Mouse (Mus musculus): ENCODE results near the gene Acbd6.

The Acbd6 gene

GRCm38 (mm10) chr1:155558012-155558842 is at the start of gene Acbd6:
Acbd6 (plus strand) TSS chr1:155558120.
- peak; percentile 82 for DNase-seq

GRCm38 (mm10) chr1:155510263-155510662 is 47.7 kb upstream of the Acbd6 start:
- no peak for DNase-seq

- DNase-seq = no peak
Observed at GRCm38 (mm10) chr1:155515866-155516265, 42.1 kb upstream of the Acbd6 start.

GRCm38 (mm10) chr1:155516594-155516993 is 41.3 kb upstream of the Acbd6 start:
- peak; percentile 69 for DNase-seq

- no peak for DNase-seq
Observed at GRCm38 (mm10) chr1:155517060-155517459, 40.9 kb upstream of the Acbd6 start.

- DNase-seq = no peak
Observed at GRCm38 (mm10) chr1:155520285-155520684, 37.6 kb upstream of the Acbd6 start.

- no peak for DNase-seq
Observed at GRCm38 (mm10) chr1:155522493-155522892, 35.4 kb upstream of the Acbd6 start.

GRCm38 (mm10) chr1:155526176-155526575 is 31.7 kb upstream of the Acbd6 start:
- DNase-seq = no peak

GRCm38 (mm10) chr1:155527027-155527786 is 30.7 kb upstream of the Acbd6 start:
- no peak for DNase-seq

- DNase-seq = no peak
Observed at GRCm38 (mm10) chr1:155527787-155528158, 30.1 kb upstream of the Acbd6 start.

- DNase-seq = no peak
Observed at GRCm38 (mm10) chr1:155528405-155529119, 29.4 kb upstream of the Acbd6 start.

GRCm38 (mm10) chr1:155529120-155529963 is 28.6 kb upstream of the Acbd6 start:
- DNase-seq = no peak

- peak; percentile 9 for DNase-seq
Observed at GRCm38 (mm10) chr1:155530561-155531457, 27.1 kb upstream of the Acbd6 start.

- no peak for DNase-seq
Observed at GRCm38 (mm10) chr1:155532396-155532795, 25.5 kb upstream of the Acbd6 start.

GRCm38 (mm10) chr1:155532833-155533688 is 24.9 kb upstream of the Acbd6 start:
- DNase-seq = no peak

GRCm38 (mm10) chr1:155533689-155533965 is 24.3 kb upstream of the Acbd6 start:
- DNase-seq = no peak

- peak; percentile 58 for DNase-seq
Observed at GRCm38 (mm10) chr1:155537005-155537642, 20.8 kb upstream of the Acbd6 start.

GRCm38 (mm10) chr1:155538006-155538405 is 19.9 kb upstream of the Acbd6 start:
- no peak for DNase-seq

GRCm38 (mm10) chr1:155557642-155558011 is 293 bp upstream of the Acbd6 start:
- no peak for DNase-seq

- no peak for DNase-seq
Observed at GRCm38 (mm10) chr1:155560021-155560420, 2.1 kb downstream of the Acbd6 start.
